In genomic region chr7:49364486-49365162, GRCm38 (mm10) we compare ENCODE assay signal across 17 mouse cellular contexts.
A peak's percentile ranks its signal among the peaks of the same experiment; 100 is the strongest.
DNase-seq lines count a peak whose midpoint lies in the region; ATAC-seq and TF ChIP-seq lines count a peak whose summit lies in the region.
"Had no signal": no experiment of that assay in that cellular context is flagged by ENCODE, and none has a peak within 500 bp of the region (broad histone marks: within the 10 kb centered on the region; RNA-seq: fewer than 3 reads in every experiment).

No protein-coding gene starts in this region.

- DNase-seq in liver, adult 2 months (ENCODE audit: extremely low read depth, low read depth, low spot score) = peak; percentile 60
- DNase-seq in liver, embryonic 11.5 days (ENCODE audit: low spot score) = no peak
- peak; percentile 59 to 78 for DNase-seq in thymus, postnatal 36 days
- no peak for DNase-seq in kidney, adult 9 months
- DNase-seq: cerebellum, adult 11 months; cerebellum, postnatal 36 days; forebrain, postnatal 0 days; kidney, adult 2 months; lung, adult 2 months; lung, postnatal 4 days had no signal

- H3K9ac ChIP-seq in liver, adult 2 months (ENCODE audit: low read depth, low read length) = no peak overlapping the region
- no peak overlapping the region for H3K9ac ChIP-seq in liver, embryonic 11.5 days (ENCODE audit: low read depth, low read length)
- no peak overlapping the region for H3K9ac ChIP-seq in hindbrain, embryonic 13.5 days
- H3K9ac ChIP-seq: forebrain, postnatal 0 days; hindbrain, embryonic 15.5 days; limb, embryonic 15.5 days; midbrain, embryonic 12.5 days; stomach, embryonic 15.5 days had no signal

- no peak overlapping the region for H3K4me2 ChIP-seq in liver, embryonic 11.5 days
- H3K4me2 ChIP-seq in myocyte (ENCODE audit: low read depth) = no peak overlapping the region
- no peak overlapping the region for H3K4me2 ChIP-seq in hindbrain, embryonic 13.5 days
- H3K4me2 ChIP-seq: hindbrain, embryonic 15.5 days; limb, embryonic 15.5 days; midbrain, embryonic 12.5 days; stomach, embryonic 15.5 days had no signal

- no peak for TF ChIP-seq CTCF in liver, adult 2 months (IDR thresholded peaks at IDR 0.05; ENCODE audit: low read depth, low read length)

- no peaks in the 10 kb centered on the region for H3K9me3 ChIP-seq in liver, embryonic 11.5 days (ENCODE audit: control insufficient read depth, low read length)
- H3K9me3 ChIP-seq in hindbrain, embryonic 13.5 days = no peaks in the 10 kb centered on the region
- H3K9me3 ChIP-seq: hindbrain, embryonic 15.5 days; limb, embryonic 15.5 days; midbrain, embryonic 12.5 days; stomach, embryonic 15.5 days had no signal

- no peaks in the 10 kb centered on the region for H3K79me2 ChIP-seq in liver, adult 2 months (ENCODE audit: control insufficient read depth, insufficient read depth, low read length)
- no peaks in the 10 kb centered on the region for H3K79me2 ChIP-seq in myocyte (ENCODE audit: control insufficient read depth, insufficient read depth)

- no peak overlapping the region for H3K4me3 ChIP-seq in liver, adult 2 months (ENCODE audit: insufficient read depth, low read depth, low read length)
- no peak overlapping the region for H3K4me3 ChIP-seq in liver, embryonic 11.5 days (ENCODE audit: low read depth, low read length)
- no peak overlapping the region for H3K4me3 ChIP-seq in myocyte
- H3K4me3 ChIP-seq in hindbrain, embryonic 13.5 days = no peak overlapping the region
- H3K4me3 ChIP-seq: hindbrain, embryonic 15.5 days; limb, embryonic 15.5 days; midbrain, embryonic 12.5 days; stomach, embryonic 15.5 days had no signal

- no peak overlapping the region for H3K27ac ChIP-seq in liver, adult 2 months (replicated peaks; ENCODE audit: insufficient read depth, low read depth, low read length)
- H3K27ac ChIP-seq in liver, embryonic 11.5 days (ENCODE audit: low read depth, low read length) = no peak overlapping the region
- H3K27ac ChIP-seq in hindbrain, embryonic 13.5 days = no peak overlapping the region
- H3K27ac ChIP-seq: hindbrain, embryonic 15.5 days; limb, embryonic 15.5 days; midbrain, embryonic 12.5 days; stomach, embryonic 15.5 days had no signal

- no peak overlapping the region for H3ac ChIP-seq in myocyte (ENCODE audit: control insufficient read depth, insufficient read length)

- H3K4me1 ChIP-seq in liver, adult 2 months (ENCODE audit: control insufficient read depth, insufficient read depth, low read length) = no peaks in the 10 kb centered on the region
- H3K4me1 ChIP-seq in liver, embryonic 11.5 days (replicated peaks; ENCODE audit: control insufficient read depth, insufficient read depth, low read length) = no peaks in the 10 kb centered on the region
- peaks cover 38% of the 10 kb centered on the region for H3K4me1 ChIP-seq in hindbrain, embryonic 13.5 days (replicated peaks)
- H3K4me1 ChIP-seq: limb, embryonic 15.5 days; stomach, embryonic 15.5 days had no signal

- H3K27me3 ChIP-seq in liver, adult 2 months (ENCODE audit: control insufficient read depth, insufficient read depth, low read length) = no peaks in the 10 kb centered on the region
- H3K27me3 ChIP-seq in liver, embryonic 11.5 days (replicated peaks; ENCODE audit: control insufficient read depth, insufficient read depth, low read length) = no peaks in the 10 kb centered on the region
- no peaks in the 10 kb centered on the region for H3K27me3 ChIP-seq in myocyte (ENCODE audit: control insufficient read depth, insufficient read depth, insufficient read length)
- H3K27me3 ChIP-seq in hindbrain, embryonic 13.5 days = no peaks in the 10 kb centered on the region
- H3K27me3 ChIP-seq: hindbrain, embryonic 15.5 days; limb, embryonic 15.5 days; midbrain, embryonic 12.5 days; stomach, embryonic 15.5 days had no signal

- WGBS in liver, adult 2 months = 82% methylated on average over 13 of the region's 13 CpGs
- 87% methylated on average over 13 of the region's 13 CpGs for WGBS in liver, embryonic 11.5 days
- WGBS in hindbrain, embryonic 13.5 days = 89% methylated on average over 13 of the region's 13 CpGs

- ATAC-seq in liver, embryonic 11.5 days (replicated peaks; ENCODE audit: low FRiP score) = no peak
- peak; percentile 61 for ATAC-seq in activated CD4-positive, CD25-positive, alpha-beta regulatory T cell, adult 4 months
- no peak for ATAC-seq in hindbrain, embryonic 13.5 days (ENCODE audit: low FRiP score)
- ATAC-seq: forebrain, postnatal 0 days had no signal

- H3K36me3 ChIP-seq in liver, adult 2 months (ENCODE audit: control insufficient read depth, insufficient read depth, low read length) = no peaks in the 10 kb centered on the region
- H3K36me3 ChIP-seq in liver, embryonic 11.5 days (ENCODE audit: control insufficient read depth, insufficient read depth, low read length) = no peaks in the 10 kb centered on the region
- no peaks in the 10 kb centered on the region for H3K36me3 ChIP-seq in myocyte (ENCODE audit: control insufficient read depth, insufficient read depth)
- no peaks in the 10 kb centered on the region for H3K36me3 ChIP-seq in hindbrain, embryonic 13.5 days
- H3K36me3 ChIP-seq: hindbrain, embryonic 15.5 days; limb, embryonic 15.5 days; midbrain, embryonic 12.5 days; stomach, embryonic 15.5 days had no signal

- TF ChIP-seq POLR2A in liver, adult 2 months (IDR thresholded peaks at IDR 0.05; ENCODE audit: extremely low read depth, insufficient read depth, low read length) = no peak
- no peak for TF ChIP-seq POLR2A in myocyte (IDR thresholded peaks at IDR 0.05; ENCODE audit: insufficient read length, low read depth)

TF ChIP-seq in myocyte, 11 proteins besides CTCF, POLR2A, EP300 and RAD21:
- TF ChIP-seq MAX (IDR thresholded peaks at IDR 0.05; ENCODE audit: low read depth) (no peak), MYOD1 (IDR thresholded peaks at IDR 0.05; ENCODE audit: control insufficient read depth in 1 of 3, insufficient read length in 2 of 3, low read depth in 2 of 3) (peak in 2 of 3 experiments; percentile 5 to 38)

Comparison
In these comparisons a context has a peak if more than half of its experiments do, and no peak if none do; other contexts are left out.
1. DNase-seq: peak in liver, adult 2 months (single experiment) and thymus, postnatal 36 days (2 of 2); none in liver, embryonic 11.5 days (single experiment) and kidney, adult 9 months (single experiment).